ENCODE assay signal across 11 mouse cellular contexts in the genomic region with DNA sequence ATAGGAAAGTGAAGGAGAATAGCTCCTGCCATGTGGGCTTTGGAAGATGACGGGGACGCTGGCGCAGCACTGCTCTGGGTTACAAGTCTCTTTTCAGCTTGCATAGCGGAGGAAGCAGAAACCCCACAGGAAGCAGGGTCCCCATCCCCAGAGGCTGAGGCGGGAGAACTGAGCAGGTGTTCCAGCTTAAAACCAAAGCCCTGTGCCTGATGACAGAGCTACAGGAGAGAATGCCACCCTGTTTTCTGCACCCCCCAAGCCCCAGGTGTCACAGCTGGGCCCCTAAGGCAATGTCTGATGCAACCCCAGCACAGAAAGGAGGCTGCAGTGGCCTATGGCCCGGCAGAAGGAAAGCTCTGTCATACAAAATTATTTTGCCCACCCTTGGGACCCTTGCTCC. TPM values are rescaled to one million over a fixed set of nuclear protein-coding genes. Genes with fewer than 3 reads are reported as not detected.
A peak's percentile ranks its signal among the peaks of the same experiment; 100 is the strongest.
DNase-seq lines count a peak whose midpoint lies in the region; ATAC-seq and TF ChIP-seq lines count a peak whose summit lies in the region.
"Had no signal": no experiment of that assay in that cellular context is flagged by ENCODE, and none has a peak within 500 bp of the region (broad histone marks: within the 10 kb centered on the region; RNA-seq: fewer than 3 reads in every experiment).

No protein-coding gene starts in this region.

- H3K4me3 ChIP-seq in lung, embryonic 16.5 days (ENCODE audit: low read length): no peak overlapping the region
- H3K4me3 ChIP-seq in bone marrow, adult 2 months (replicated peaks; ENCODE audit: control insufficient read depth, low read depth, low read length): no peak overlapping the region
- H3K4me3 ChIP-seq in forebrain, embryonic 15.5 days: no peak overlapping the region

- no peaks in the 10 kb centered on the region for H3K36me3 ChIP-seq in lung, embryonic 16.5 days (ENCODE audit: control insufficient read depth, insufficient read depth, low read length)
- H3K36me3 ChIP-seq in forebrain, embryonic 15.5 days: no peaks in the 10 kb centered on the region

- H3K27me3 ChIP-seq in lung, embryonic 16.5 days (ENCODE audit: control insufficient read depth, insufficient read depth, low read depth, low read length): no peaks in the 10 kb centered on the region
- H3K27me3 ChIP-seq in forebrain, embryonic 15.5 days: no peaks in the 10 kb centered on the region

- DNase-seq in lung, postnatal 10 days: no peak
- DNase-seq in thymus, adult 18-20 months: peak; percentile 73 to 85
- DNase-seq in left cerebral cortex, adult 18-20 months (ENCODE audit: low spot score in 2 of 2): no peak
- DNase-seq in adrenal gland, adult (ENCODE audit: inconsistent age in 2 of 2, low spot score in 1 of 2): no peak
- DNase-seq in layer of hippocampus, adult 8-10 months (ENCODE audit: low spot score in 2 of 2): no peak
- DNase-seq: gastrocnemius, postnatal 14 days; kidney, adult 8-10 months; lung, adult 2 months had no signal

- no peak for TF ChIP-seq CTCF in bone marrow, adult 2 months (IDR thresholded peaks at IDR 0.05; ENCODE audit: control insufficient read depth, insufficient read depth, low read length)

- ATAC-seq in lung, embryonic 16.5 days (ENCODE audit: low read depth): peak; percentile 17; the same call in 1 of the 2 replicates
- no peak for ATAC-seq in forebrain, embryonic 15.5 days (replicated peaks)

- H3K4me2 ChIP-seq in lung, embryonic 16.5 days (ENCODE audit: low read depth, low read length): no peak overlapping the region
- no peak overlapping the region for H3K4me2 ChIP-seq in forebrain, embryonic 15.5 days (replicated peaks)

- no peak overlapping the region for H3K27ac ChIP-seq in lung, embryonic 16.5 days (ENCODE audit: low read length)
- H3K27ac ChIP-seq in bone marrow, adult 2 months (ENCODE audit: control insufficient read depth, insufficient read depth, low read depth, low read length, poor library complexity): peak overlapping the region; percentile 31
- H3K27ac ChIP-seq in forebrain, embryonic 15.5 days (replicated peaks): peak overlapping the region; percentile 37; the same call in 1 of the 2 replicates

- H3K9ac ChIP-seq in lung, embryonic 16.5 days (ENCODE audit: low read length): no peak overlapping the region
- peak overlapping the region; percentile 13; the same call in 1 of the 2 replicates for H3K9ac ChIP-seq in forebrain, embryonic 15.5 days (replicated peaks)

- peaks cover 3% of the 10 kb centered on the region; the same call in 1 of the 2 replicates for H3K4me1 ChIP-seq in lung, embryonic 16.5 days (replicated peaks; ENCODE audit: control insufficient read depth, insufficient read depth, low read length)
- peaks cover 5% of the 10 kb centered on the region for H3K4me1 ChIP-seq in bone marrow, adult 2 months (ENCODE audit: control insufficient read depth, insufficient read depth, low read length)
- peaks cover 9% of the 10 kb centered on the region for H3K4me1 ChIP-seq in forebrain, embryonic 15.5 days

- no peak for TF ChIP-seq POLR2A in bone marrow, adult 2 months (IDR thresholded peaks at IDR 0.05; ENCODE audit: borderline replicate concordance, control insufficient read depth, low read depth, low read length)

- H3K9me3 ChIP-seq in lung, embryonic 16.5 days (ENCODE audit: control insufficient read depth, low read length): no peaks in the 10 kb centered on the region
- no peaks in the 10 kb centered on the region for H3K9me3 ChIP-seq in forebrain, embryonic 15.5 days

- 71% methylated on average over 6 of the region's 6 CpGs for WGBS in lung, embryonic 16.5 days
- WGBS in bone marrow, adult 2 months: 12% methylated on average over 6 of the region's 6 CpGs
- 40% methylated on average over 6 of the region's 6 CpGs for WGBS in forebrain, embryonic 15.5 days

RNA-seq across cellular contexts. Expression of gene Ttll10, which starts 11.1 kb away (rescaled TPM):
- polyA plus RNA-seq in lung, embryonic 16.5 days (2015; fragmentation: Nextera tagmentation; extraction: Ambion mirVana): 2.8 and 4.0 TPM in 2 replicates
- polyA plus RNA-seq in bone marrow, adult 2 months (2011; ENCODE audit: insufficient read depth, insufficient read length, low replicate concordance, missing spikeins): not detected in 2 replicates
- not detected in 2 replicates for polyA plus RNA-seq in forebrain, embryonic 15.5 days (2015; fragmentation: Nextera tagmentation; extraction: Ambion mirVana)
- total RNA-seq in left cerebral cortex, adult 18-20 months (2021): not detected
- under 1 TPM in 3 of 4 experiments, not detected in 1; 0.27 to 0.80 (median 0.45) TPM for total RNA-seq in layer of hippocampus, adult 8-10 months (2022)
- total RNA-seq: gastrocnemius, postnatal 14 days had no signal

RNA-seq across cellular contexts. Expression of gene 9430015G10Rik, which starts 39.5 kb away (rescaled TPM):
- 37.9 and 42.0 TPM in 2 replicates for polyA plus RNA-seq in lung, embryonic 16.5 days (2015; fragmentation: Nextera tagmentation; extraction: Ambion mirVana)
- 18.8 and 30.8 TPM in 2 replicates for polyA plus RNA-seq in bone marrow, adult 2 months (2011; ENCODE audit: insufficient read depth, insufficient read length, low replicate concordance, missing spikeins)
- 40.2 and 41.0 TPM in 2 replicates for polyA plus RNA-seq in forebrain, embryonic 15.5 days (2015; fragmentation: Nextera tagmentation; extraction: Ambion mirVana)
- total RNA-seq in left cerebral cortex, adult 18-20 months (2021): 10 to 100 TPM; 29.4 to 30.7 TPM
- total RNA-seq in layer of hippocampus, adult 8-10 months (2022): 10 to 100 TPM; 28.2 to 49.7 (median 35.9) TPM

RNA-seq across cellular contexts. Expression of gene Tnfrsf18, which starts 44.3 kb away (rescaled TPM):
- 1.5 and 2.3 TPM in 2 replicates for polyA plus RNA-seq in lung, embryonic 16.5 days (2015; fragmentation: Nextera tagmentation; extraction: Ambion mirVana)
- polyA plus RNA-seq in bone marrow, adult 2 months (2011; ENCODE audit: insufficient read depth, insufficient read length, low replicate concordance, missing spikeins): 7.9 and 8.0 TPM in 2 replicates
- 0.66 and 1.5 TPM in 2 replicates for polyA plus RNA-seq in forebrain, embryonic 15.5 days (2015; fragmentation: Nextera tagmentation; extraction: Ambion mirVana)
- not detected for total RNA-seq in left cerebral cortex, adult 18-20 months (2021)
- total RNA-seq in layer of hippocampus, adult 8-10 months (2022): not detected
- total RNA-seq: gastrocnemius, postnatal 14 days had no signal

RNA-seq across cellular contexts. Expression of gene Tnfrsf4, which starts 56.6 kb away (rescaled TPM):
- 1.1 and 2.4 TPM in 2 replicates for polyA plus RNA-seq in lung, embryonic 16.5 days (2015; fragmentation: Nextera tagmentation; extraction: Ambion mirVana)
- polyA plus RNA-seq in bone marrow, adult 2 months (2011; ENCODE audit: insufficient read depth, insufficient read length, low replicate concordance, missing spikeins): 6.4 and 12.4 TPM in 2 replicates
- 0.83 and 0.95 TPM in 2 replicates for polyA plus RNA-seq in forebrain, embryonic 15.5 days (2015; fragmentation: Nextera tagmentation; extraction: Ambion mirVana)
- total RNA-seq in left cerebral cortex, adult 18-20 months (2021): 1 to 10 TPM in 1 of 2 experiments, under 1 TPM in 1; 0.95 to 2.3 TPM
- 1 to 10 TPM; 1.1 to 3.5 (median 2.0) TPM for total RNA-seq in layer of hippocampus, adult 8-10 months (2022)

Comparison
In these comparisons a context has a peak if more than half of its experiments do, and no peak if none do; other contexts are left out.
1. DNase-seq: peak in thymus, adult 18-20 months (2 of 2); none in lung, postnatal 10 days (single experiment), left cerebral cortex, adult 18-20 months (0 of 2), adrenal gland, adult (0 of 2) and layer of hippocampus, adult 8-10 months (0 of 2).